Mouse (Mus musculus): ENCODE measurements around the gene Fam198b.

Gene Fam198b

GRCm38 (mm10) chr3:79930141-79930744 is 45.9 kb downstream of the Fam198b start:
- no peak for TF ChIP-seq GATA4 (IDR thresholded peaks at IDR 0.05; ENCODE audit: insufficient replicate concordance, low read length)

DNA sequence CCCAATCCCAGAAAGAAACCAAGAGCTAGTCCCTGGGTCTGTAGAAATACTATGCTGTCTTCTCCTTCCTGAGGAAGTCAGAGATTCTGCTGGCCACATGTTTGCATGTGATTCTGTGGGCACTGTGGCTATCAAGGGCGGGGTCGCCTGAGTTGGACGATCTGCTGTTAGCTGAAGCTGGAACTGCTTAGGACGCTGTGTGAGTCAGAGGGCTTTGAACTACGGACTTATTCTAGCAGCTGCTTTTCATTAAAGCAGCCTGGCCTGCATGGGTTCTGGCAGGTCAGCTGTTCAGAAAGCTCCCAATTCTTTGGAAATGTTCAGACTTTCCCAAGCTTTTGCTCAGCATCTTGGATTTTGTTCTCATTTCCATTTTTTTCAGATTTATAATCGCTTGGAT is 51.9 kb downstream of the Fam198b start:
- TF ChIP-seq GATA4 (IDR thresholded peaks at IDR 0.05; ENCODE audit: insufficient replicate concordance, low read length), result no peak

- TF ChIP-seq GATA4 (IDR thresholded peaks at IDR 0.05; ENCODE audit: insufficient replicate concordance, low read length), result no peak
These were observed 52.6 kb downstream of the Fam198b start for GRCm38 (mm10) chr3:79936730-79937447.

- no peak for TF ChIP-seq GATA4 (IDR thresholded peaks at IDR 0.05; ENCODE audit: insufficient replicate concordance, low read length)
These were observed 63.4 kb downstream of the Fam198b start for GRCm38 (mm10) chr3:79947736-79948135.

GRCm38 (mm10) chr3:79948151-79948550 is 63.8 kb downstream of the Fam198b start:
- TF ChIP-seq GATA4 (IDR thresholded peaks at IDR 0.05; ENCODE audit: insufficient replicate concordance, low read length), result no peak

DNA sequence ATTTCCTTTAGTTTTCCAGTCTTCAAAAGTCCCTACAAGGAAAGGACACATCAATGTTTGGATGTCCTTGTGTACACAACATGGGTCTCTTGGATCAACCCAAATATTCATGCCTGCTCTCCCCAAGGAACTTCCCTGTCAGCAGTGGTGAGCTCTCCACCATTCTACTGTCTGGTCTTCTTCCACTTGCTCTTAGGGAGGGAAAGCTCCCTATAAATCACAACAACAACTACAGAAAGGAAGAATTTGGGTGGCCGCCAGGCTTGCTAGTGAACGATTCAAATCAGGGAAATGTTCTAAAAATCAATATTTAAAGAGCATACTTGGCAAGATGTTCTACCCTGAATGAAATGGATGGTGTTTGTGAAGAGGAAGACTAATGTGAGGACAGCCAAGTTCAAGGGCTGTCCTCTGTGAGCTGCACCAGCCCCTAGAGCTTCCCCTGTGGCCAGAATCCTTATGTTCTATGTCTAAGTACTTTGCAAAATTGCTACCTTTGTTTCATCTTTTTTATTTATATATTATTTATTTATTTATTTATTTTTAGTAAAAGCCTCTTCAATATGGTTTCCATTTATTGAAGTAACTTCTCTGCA is 68.9 kb downstream of the Fam198b start:
- TF ChIP-seq GATA4 (IDR thresholded peaks at IDR 0.05; ENCODE audit: insufficient replicate concordance, low read length), result no peak

GRCm38 (mm10) chr3:79955262-79955661 is 70.9 kb downstream of the Fam198b start:
- TF ChIP-seq GATA4 (IDR thresholded peaks at IDR 0.05; ENCODE audit: insufficient replicate concordance, low read length), result no peak

- TF ChIP-seq GATA4 (IDR thresholded peaks at IDR 0.05; ENCODE audit: insufficient replicate concordance, low read length), result no peak
These were observed 72.5 kb downstream of the Fam198b start for GRCm38 (mm10) chr3:79956792-79957191.

- no peak for TF ChIP-seq GATA4 (IDR thresholded peaks at IDR 0.05; ENCODE audit: insufficient replicate concordance, low read length)
These were observed 73.4 kb downstream of the Fam198b start for GRCm38 (mm10) chr3:79957752-79958151.

- no peak for TF ChIP-seq GATA4 (IDR thresholded peaks at IDR 0.05; ENCODE audit: insufficient replicate concordance, low read length)
These were observed 82.4 kb downstream of the Fam198b start for GRCm38 (mm10) chr3:79966709-79967108.

- TF ChIP-seq GATA4 (IDR thresholded peaks at IDR 0.05; ENCODE audit: insufficient replicate concordance, low read length), result no peak
These were observed 83.0 kb downstream of the Fam198b start for GRCm38 (mm10) chr3:79967346-79967745.

DNA sequence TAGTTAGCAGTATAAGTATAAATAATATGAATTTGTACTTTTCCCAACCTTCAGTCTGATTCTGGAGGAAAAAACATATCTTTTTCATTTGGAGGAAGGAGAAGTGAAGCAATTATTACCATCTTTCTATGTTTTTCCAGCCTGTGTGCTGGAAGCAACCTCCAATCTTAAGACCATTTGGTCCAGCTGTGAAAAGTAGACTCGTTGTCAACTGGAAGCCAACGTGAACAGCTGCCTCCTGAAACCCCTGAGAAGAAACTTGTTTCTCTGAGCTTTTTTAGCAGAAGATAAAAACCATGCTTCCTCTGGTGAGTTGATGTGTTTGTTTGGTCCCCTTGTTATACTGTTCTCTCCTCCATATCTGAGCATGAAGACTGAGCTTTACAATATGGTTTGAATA is 84.1 kb downstream of the Fam198b start:
- no peak for TF ChIP-seq GATA4 (IDR thresholded peaks at IDR 0.05; ENCODE audit: insufficient replicate concordance, low read length)

DNA sequence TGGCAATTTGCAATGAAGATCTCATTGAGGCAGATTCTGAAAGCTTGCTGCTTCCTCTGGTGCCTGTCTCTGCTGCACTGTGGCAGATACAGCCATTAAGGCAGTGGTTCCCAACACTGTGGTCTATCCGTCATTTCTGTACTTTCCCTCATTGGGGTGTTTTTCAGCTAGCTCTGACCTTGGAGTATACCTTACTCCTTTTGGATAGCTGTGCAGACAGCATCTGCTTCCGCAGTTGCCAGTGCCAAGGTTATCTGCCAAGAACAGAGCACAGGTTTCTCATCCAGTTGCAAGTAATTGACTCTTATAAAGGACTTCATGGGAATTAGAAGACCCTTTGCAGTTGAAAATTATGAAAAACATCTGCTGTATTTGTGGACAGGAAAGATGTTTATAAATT is 85.7 kb downstream of the Fam198b start:
- no peak for TF ChIP-seq GATA4 (IDR thresholded peaks at IDR 0.05; ENCODE audit: insufficient replicate concordance, low read length)

GRCm38 (mm10) chr3:79970498-79970897 is 86.2 kb downstream of the Fam198b start:
- no peak for TF ChIP-seq GATA4 (IDR thresholded peaks at IDR 0.05; ENCODE audit: insufficient replicate concordance, low read length)

DNA sequence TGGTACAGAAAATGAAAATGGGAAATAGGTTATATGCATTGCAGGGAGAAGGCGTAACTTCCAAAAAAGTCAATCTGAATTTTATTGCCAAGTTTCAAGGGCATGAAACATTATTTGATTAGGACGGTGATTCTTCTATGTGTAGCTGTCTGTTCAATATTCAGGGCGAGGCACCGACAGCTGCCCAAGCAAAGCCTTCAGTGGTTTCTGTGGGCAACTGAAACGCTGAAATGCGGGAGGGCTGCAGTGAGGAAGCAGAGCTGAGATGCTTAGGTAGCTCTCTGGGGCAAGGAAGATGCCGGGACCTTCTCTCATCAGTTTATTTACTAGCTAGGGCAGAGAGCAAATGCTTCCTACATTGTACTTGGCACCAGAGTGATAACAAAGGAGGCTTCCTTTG is 87.2 kb downstream of the Fam198b start:
- no peak for TF ChIP-seq GATA4 (IDR thresholded peaks at IDR 0.05; ENCODE audit: insufficient replicate concordance, low read length)

GRCm38 (mm10) chr3:79976786-79977185 is 92.5 kb downstream of the Fam198b start:
- no peak for TF ChIP-seq GATA4 (IDR thresholded peaks at IDR 0.05; ENCODE audit: insufficient replicate concordance, low read length)
